Mouse (Mus musculus): ENCODE measurements around the gene Kcnmb1.

The Kcnmb1 gene

GRCm38 (mm10) chr11:33944786-33945328 lies 18.0 kb upstream of the Kcnmb1 start:
- no peak for DNase-seq

GRCm38 (mm10) chr11:33946501-33946900 lies 16.3 kb upstream of the Kcnmb1 start:
- DNase-seq = no peak

- peak; percentile 37 for DNase-seq
Observed at GRCm38 (mm10) chr11:33951155-33951554, 11.7 kb upstream of the Kcnmb1 start.

DNA sequence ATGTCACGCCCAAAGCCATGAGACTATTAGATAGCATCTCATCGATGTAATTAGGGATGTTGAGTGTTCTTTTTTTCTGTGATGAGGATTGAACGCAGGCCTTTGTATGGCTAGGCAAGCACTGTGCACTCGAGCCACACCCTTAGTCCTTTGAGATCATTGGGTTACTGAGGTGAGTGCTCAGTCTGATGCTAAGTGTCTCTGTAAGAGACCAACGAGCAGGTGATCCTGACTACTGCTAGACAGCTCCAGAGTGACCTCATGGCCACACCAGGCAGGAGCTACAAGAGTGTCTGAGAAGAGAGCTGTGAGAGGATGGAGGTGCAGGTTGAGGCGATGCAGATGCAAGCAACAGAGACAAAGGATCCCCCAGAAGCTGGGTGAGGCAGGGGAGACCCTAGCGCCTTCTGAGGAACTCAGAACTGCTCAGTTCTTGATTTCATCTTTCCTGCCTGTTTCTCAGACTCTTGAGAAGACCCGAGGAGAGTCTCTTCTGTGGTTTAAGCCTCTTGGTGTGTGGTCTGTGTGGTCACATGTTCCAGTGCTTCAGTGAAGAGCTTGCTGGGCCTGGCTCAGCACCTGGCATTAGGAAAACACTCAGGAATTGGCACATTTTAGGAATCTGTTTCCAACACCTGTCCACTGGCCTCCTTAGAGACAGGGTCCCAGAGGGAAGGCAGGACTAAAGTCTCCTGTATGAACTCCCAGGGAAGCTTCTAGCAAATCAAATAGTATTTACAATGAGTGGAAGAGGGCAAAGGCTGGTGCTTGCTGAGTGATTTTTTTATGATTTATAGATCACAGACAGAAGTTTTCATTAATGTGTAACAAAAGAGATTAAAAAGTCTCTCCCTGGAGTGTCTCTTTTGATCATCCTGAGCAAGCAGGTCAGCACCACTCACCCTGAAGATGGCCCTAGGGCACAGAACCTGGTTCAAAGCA lies 10.9 kb upstream of the Kcnmb1 start:
- no peak for DNase-seq

DNA sequence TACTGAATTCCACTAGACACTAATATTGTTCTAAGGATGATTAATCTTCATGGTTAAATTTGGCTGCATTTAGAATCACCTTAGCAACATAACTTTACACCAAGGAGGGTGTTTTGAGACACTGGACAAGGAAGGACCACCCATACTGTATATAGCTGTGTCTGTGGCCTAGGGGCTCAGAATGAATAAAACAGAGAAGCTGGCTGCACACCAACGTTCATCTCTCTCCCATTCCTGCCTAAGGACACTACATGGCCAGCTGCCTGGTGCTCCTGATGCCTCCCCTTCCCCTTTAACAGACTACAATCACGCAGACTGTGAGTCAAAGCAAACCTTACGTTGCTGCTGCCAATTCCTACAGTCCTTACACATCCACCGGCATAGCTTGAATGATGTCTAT lies 6.8 kb upstream of the Kcnmb1 start:
- no peak for DNase-seq

DNA sequence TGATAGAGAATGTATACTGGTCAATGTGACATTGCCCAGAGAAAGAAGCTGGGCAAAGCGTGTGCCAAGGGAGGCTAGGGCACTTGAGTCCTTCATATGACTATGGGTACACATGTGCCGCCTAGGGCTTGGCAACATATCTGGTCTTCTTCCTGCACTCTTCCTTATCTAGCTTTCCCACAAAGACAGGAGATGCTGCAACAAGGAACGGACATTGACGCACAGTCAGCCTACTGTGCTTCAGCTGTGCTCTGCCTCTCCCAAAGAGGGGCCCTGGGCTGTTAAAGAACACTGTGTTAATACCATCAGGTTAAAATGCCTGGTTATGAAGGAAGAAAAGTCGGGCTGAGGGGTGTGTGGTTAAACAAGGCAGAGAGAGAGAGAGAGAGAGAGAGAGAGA lies 6.2 kb upstream of the Kcnmb1 start:
- DNase-seq = no peak

GRCm38 (mm10) chr11:33957595-33957994 lies 5.2 kb upstream of the Kcnmb1 start:
- DNase-seq = no peak

GRCm38 (mm10) chr11:33958713-33959112 lies 4.1 kb upstream of the Kcnmb1 start:
- DNase-seq = peak; percentile 47

DNA sequence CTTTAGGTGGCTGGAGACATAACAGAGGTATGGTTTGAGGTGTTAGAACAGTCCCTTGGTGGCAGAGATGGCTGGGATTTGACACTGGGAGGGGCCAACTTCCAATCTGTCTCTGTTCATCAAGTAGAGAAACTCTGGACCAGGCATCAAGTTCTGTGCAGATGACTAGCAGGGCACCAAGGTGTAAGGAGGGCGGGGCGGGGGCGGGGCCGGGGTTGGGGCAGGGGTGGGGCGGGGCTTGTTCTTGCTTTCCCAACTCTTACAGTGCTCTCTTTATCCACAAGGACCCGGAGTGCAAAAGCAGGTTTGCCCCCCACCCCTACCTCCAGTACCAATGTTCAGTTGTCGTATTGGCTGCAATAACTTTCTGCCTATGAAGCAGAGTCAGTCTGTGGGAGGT lies 635 bp upstream of the Kcnmb1 start:
- no peak for DNase-seq

- DNase-seq = no peak
Observed at GRCm38 (mm10) chr11:33965380-33965779, 2.6 kb downstream of the Kcnmb1 start.

DNA sequence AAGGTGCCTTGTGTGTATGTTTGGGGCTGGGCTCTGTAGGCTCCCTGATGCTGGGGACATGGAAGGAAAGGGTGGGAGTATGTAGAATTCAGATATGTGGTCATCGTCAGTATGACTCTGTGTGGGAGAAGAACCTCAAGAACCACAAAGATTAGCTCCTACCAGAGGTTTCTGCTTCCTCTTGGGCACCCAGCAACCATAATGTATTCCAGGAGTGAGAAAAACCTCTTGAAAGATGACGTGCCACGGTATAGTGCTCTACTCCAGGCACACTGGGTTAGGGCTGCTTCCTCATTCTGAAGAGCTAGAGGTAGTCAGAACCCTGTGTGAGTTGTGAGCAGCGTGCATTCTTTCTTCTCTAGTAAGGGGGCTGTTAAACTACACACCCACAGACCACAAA lies 4.9 kb downstream of the Kcnmb1 start:
- DNase-seq = no peak

DNA sequence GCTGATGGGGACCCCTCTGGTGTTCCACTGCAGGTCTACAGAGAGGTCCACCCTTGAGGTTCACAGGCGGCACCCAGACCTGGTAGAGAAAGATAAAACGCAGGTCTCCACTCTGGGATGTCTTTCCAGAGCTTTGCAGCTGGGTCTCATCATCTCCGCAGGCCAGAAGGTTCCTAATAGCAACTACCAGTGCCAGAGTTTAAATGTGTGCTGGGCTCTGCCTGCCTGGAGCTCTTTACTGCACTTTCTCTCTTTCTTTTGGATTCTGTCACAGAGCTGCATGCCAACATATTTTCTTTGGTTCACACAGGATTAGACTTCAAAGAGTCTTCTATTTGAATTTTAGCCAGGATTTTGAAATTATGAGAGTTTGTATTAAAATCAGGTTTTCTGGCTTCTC lies 6.4 kb downstream of the Kcnmb1 start:
- DNase-seq = no peak

- DNase-seq = peak; percentile 29
Observed at GRCm38 (mm10) chr11:33972114-33972513, 9.3 kb downstream of the Kcnmb1 start.

GRCm38 (mm10) chr11:33974341-33975040 lies 11.7 kb downstream of the Kcnmb1 start:
- DNase-seq = peak; percentile 19

DNA sequence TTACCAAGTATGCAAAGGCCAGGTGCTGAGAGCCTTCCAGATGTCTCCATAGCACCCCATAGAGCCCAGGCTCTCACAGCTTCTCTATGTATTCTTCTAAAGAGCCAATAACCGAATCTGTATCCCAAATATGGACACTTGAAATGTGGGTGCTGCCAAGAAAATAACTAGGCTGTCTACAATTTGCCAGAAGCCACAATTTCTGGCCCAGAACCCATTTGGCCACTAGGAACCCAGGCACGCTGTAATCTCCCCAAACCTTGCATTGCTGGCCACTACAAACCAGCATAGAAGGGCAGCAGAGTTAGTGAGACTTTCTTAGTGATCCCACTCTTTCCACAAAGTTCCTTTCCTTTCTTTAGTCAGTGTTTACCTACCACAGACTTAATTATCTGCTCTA lies 12.3 kb downstream of the Kcnmb1 start:
- DNase-seq = no peak

DNA sequence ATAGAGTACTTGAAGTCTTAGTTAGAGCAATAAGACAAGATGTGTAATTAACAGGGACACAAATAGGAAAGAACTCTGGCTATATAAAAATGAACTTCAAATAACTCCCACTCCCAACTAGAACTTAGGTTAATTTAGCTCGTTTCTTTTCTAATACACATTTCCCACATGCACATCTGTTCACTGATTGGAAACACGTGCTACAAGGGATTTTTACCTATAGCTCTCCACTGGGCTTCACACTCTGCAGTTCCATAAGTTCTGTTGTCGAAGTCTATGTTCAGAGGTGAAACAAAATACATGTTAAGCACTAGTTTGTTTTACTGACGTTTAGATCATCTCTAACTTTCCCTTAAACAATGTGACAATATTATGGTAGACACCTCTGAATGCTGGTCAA lies 17.3 kb downstream of the Kcnmb1 start:
- no peak for DNase-seq

- no peak for DNase-seq
Observed at GRCm38 (mm10) chr11:33986525-33986924, 23.7 kb downstream of the Kcnmb1 start.

DNA sequence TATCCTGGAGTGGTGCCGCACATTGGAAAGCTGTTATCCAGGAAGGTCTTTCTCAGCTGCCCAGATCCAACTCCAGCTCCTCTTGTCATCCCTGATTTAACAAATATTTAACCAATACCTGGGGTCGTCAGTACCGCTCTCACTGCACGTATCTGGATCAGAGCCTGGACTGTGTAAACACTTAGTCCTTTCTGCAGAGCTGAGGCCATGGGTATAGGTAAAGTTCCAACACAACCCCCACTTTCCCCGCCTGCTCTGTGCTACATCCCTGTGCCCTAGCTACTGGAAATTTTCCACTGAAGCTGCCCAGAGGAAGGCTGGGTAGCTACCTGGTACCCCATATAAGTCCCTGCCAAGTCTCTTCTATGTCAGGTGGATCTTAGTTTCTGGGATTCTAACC lies 27.2 kb downstream of the Kcnmb1 start:
- no peak for DNase-seq

- peak; percentile 53 for DNase-seq
Observed at GRCm38 (mm10) chr11:33992938-33993337, 30.1 kb downstream of the Kcnmb1 start, which contains the start of gene Kcnip1. Gene Kcnip1 (minus strand): TSS chr11:33993152.

- no peak for DNase-seq
Observed at GRCm38 (mm10) chr11:33993496-33993895, 30.7 kb downstream of the Kcnmb1 start.

GRCm38 (mm10) chr11:33998244-33998643 lies 35.4 kb downstream of the Kcnmb1 start:
- no peak for DNase-seq

- DNase-seq = no peak
Observed at GRCm38 (mm10) chr11:34000416-34000815, 37.6 kb downstream of the Kcnmb1 start.

DNA sequence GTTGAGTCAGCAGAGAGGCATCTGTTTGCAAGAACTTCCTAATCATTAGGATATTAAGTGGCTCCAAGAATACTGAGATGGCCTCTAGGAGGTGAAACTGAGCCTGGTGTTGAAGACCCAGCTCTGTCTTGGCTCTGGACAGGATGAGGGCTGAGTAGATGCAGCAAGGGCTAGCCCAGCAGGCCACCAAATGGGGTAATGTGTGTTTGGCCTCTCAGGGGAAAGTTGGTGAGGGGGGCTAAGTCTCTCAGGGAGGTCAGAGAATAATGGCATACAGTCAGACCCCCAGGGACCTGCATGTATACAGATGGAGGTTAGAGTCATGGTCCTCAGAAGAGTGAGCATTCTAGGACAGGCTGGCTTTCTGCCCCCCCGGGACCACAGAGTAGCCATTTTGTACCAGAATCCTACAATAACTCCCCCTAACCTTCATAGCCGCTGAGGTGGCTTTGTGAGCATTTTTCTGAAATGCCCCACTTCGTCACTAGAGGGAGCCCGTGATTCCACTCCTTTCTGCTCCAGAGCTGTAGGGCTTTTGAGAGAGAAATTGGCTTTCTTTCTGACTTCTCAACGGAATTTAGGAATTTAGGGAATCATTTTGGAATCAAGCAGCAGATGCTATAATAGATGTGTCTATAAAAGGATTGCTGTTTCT lies 39.3 kb downstream of the Kcnmb1 start:
- DNase-seq = peak; percentile 67

All from retina, postnatal 1 day (tissue).